Mouse (Mus musculus): ENCODE measurements around the gene Dppa5a. TPM values are rescaled to one million over a fixed set of nuclear protein-coding genes. Genes with fewer than 3 reads are reported as not detected.
"Not testable (repeated sequence)": the region's sequence is repeated elsewhere in the genome, so short reads cannot be mapped to it uniquely, and the experiment has no call there.

Dppa5a gene
- polyA plus RNA-seq (2016; fragmentation: Nextera tagmentation; extraction: Ambion mirVana) = 0.67 TPM in 1 of 2 replicates, not detected in the other

- not testable (repeated sequence) for H3K4me1 ChIP-seq; H3K4me3 ChIP-seq; H3K27me3 ChIP-seq; H3K36me3 ChIP-seq; ATAC-seq (ENCODE audit: low FRiP score, low read depth); H3K9ac ChIP-seq (replicated peaks); H3K4me2 ChIP-seq (replicated peaks); H3K27ac ChIP-seq (replicated peaks); H3K9me3 ChIP-seq
- 91% methylated on average over 16 of the region's 16 CpGs for WGBS
These were observed at the start of gene Dppa5a for GRCm38 (mm10) chr9:78367959-78368358. Gene Dppa5a, minus strand, starts transcription at chr9:78368177.

GRCm38 (mm10) chr9:78401596-78401995, 33.6 kb upstream of the Dppa5a start:
- Histone ChIP-seq H3K9ac (replicated peaks) (no peak overlapping the region), H3K4me1 (no peaks in the 10 kb centered on the region), H3K27me3 (peaks cover 19% of the 10 kb centered on the region), H3K4me2 (replicated peaks) (no peak overlapping the region), H3K36me3 (no peaks in the 10 kb centered on the region), H3K27ac (replicated peaks) (no peak overlapping the region), H3K9me3 (no peaks in the 10 kb centered on the region), H3K4me3 (no peak overlapping the region)
- 82% methylated on average over 3 of the region's 7 CpGs for WGBS
- no peak for ATAC-seq (ENCODE audit: low FRiP score, low read depth)

- no peaks in the 10 kb centered on the region for H3K36me3 ChIP-seq
- H3K9ac ChIP-seq (replicated peaks) = no peak overlapping the region
- no peak overlapping the region for H3K4me3 ChIP-seq
- H3K27ac ChIP-seq (replicated peaks) = no peak overlapping the region
- H3K4me1 ChIP-seq = peaks cover 5% of the 10 kb centered on the region
- no peaks in the 10 kb centered on the region for H3K9me3 ChIP-seq
- H3K4me2 ChIP-seq (replicated peaks) = no peak overlapping the region
- 88% methylated on average over 5 of the region's 5 CpGs for WGBS
- peaks cover 29% of the 10 kb centered on the region for H3K27me3 ChIP-seq
- no peak for ATAC-seq (ENCODE audit: low FRiP score, low read depth)
These were observed 32.6 kb upstream of the Dppa5a start for GRCm38 (mm10) chr9:78400570-78400969.

GRCm38 (mm10) chr9:78396517-78396916, 28.5 kb upstream of the Dppa5a start:
- H3K9me3 ChIP-seq = no peaks in the 10 kb centered on the region
- peaks cover 62% of the 10 kb centered on the region for H3K27me3 ChIP-seq
- ATAC-seq (ENCODE audit: low FRiP score, low read depth) = no peak
- H3K4me1 ChIP-seq = peaks cover 8% of the 10 kb centered on the region
- H3K36me3 ChIP-seq = no peaks in the 10 kb centered on the region
- 70% methylated on average over 9 of the region's 9 CpGs for WGBS
- no peak overlapping the region; the same call in 1 of the 2 replicates for H3K4me3 ChIP-seq
- no peak overlapping the region; the same call in 1 of the 2 replicates for H3K4me2 ChIP-seq (replicated peaks)
- H3K27ac ChIP-seq (replicated peaks) = no peak overlapping the region
- no peak overlapping the region for H3K9ac ChIP-seq (replicated peaks)

- H3K9me3 ChIP-seq = no peaks in the 10 kb centered on the region
- peaks cover 8% of the 10 kb centered on the region for H3K4me1 ChIP-seq
- 5% methylated on average over 90 of the region's 93 CpGs for WGBS
- H3K4me3 ChIP-seq = peak within 1 kb of the TSS; percentile 45
- H3K27me3 ChIP-seq = peaks cover 68% of the 10 kb centered on the region
- H3K36me3 ChIP-seq = no peaks in the 10 kb centered on the region
- H3K27ac ChIP-seq (replicated peaks) = no peak within 1 kb of the TSS
- H3K4me2 ChIP-seq (replicated peaks) = peak within 1 kb of the TSS; percentile 54
- ATAC-seq (ENCODE audit: low FRiP score, low read depth) = peak; percentile 94
- H3K9ac ChIP-seq (replicated peaks) = no peak within 1 kb of the TSS
These were observed 27.8 kb upstream of the Dppa5a start, which contains the start of gene Ddx43 for GRCm38 (mm10) chr9:78395630-78396351. Gene Ddx43, plus strand, starts transcription at chr9:78395777.

GRCm38 (mm10) chr9:78395244-78395629, 27.3 kb upstream of the Dppa5a start:
- no peaks in the 10 kb centered on the region for H3K36me3 ChIP-seq
- no peak overlapping the region for H3K9ac ChIP-seq (replicated peaks)
- WGBS = 38% methylated on average over 11 of the region's 11 CpGs
- peaks cover 8% of the 10 kb centered on the region for H3K4me1 ChIP-seq
- H3K4me3 ChIP-seq = peak overlapping the region; percentile 45
- ATAC-seq (ENCODE audit: low FRiP score, low read depth) = 0 out of 2 replicates have a peak, but pooled peaks have one; percentile 3
- no peak overlapping the region for H3K27ac ChIP-seq (replicated peaks)
- H3K4me2 ChIP-seq (replicated peaks) = peak overlapping the region; percentile 54
- H3K27me3 ChIP-seq = peaks cover 68% of the 10 kb centered on the region
- no peaks in the 10 kb centered on the region for H3K9me3 ChIP-seq

GRCm38 (mm10) chr9:78394602-78395001, 26.6 kb upstream of the Dppa5a start:
- Histone ChIP-seq H3K36me3 (no peaks in the 10 kb centered on the region), H3K27ac (replicated peaks) (no peak overlapping the region), H3K27me3 (peaks cover 68% of the 10 kb centered on the region), H3K4me1 (peaks cover 8% of the 10 kb centered on the region), H3K4me2 (replicated peaks) (no peak overlapping the region), H3K9ac (replicated peaks) (no peak overlapping the region), H3K4me3 (no peak overlapping the region), H3K9me3 (no peaks in the 10 kb centered on the region)
- 70% methylated on average over 7 of the region's 7 CpGs for WGBS
- no peak for ATAC-seq (ENCODE audit: low FRiP score, low read depth)

- WGBS = 81% methylated on average over 10 of the region's 10 CpGs
- Histone ChIP-seq H3K36me3 (no peaks in the 10 kb centered on the region), H3K4me2 (replicated peaks) (no peak overlapping the region), H3K9me3 (no peaks in the 10 kb centered on the region), H3K9ac (replicated peaks) (no peak overlapping the region), H3K4me1 (peaks cover 8% of the 10 kb centered on the region), H3K4me3 (no peak overlapping the region), H3K27me3 (peaks cover 61% of the 10 kb centered on the region), H3K27ac (replicated peaks) (no peak overlapping the region)
- ATAC-seq (ENCODE audit: low FRiP score, low read depth) = no peak
These were observed 25.8 kb upstream of the Dppa5a start for GRCm38 (mm10) chr9:78393741-78394140.

- Histone ChIP-seq H3K4me1 (no peaks in the 10 kb centered on the region), H3K36me3 (no peaks in the 10 kb centered on the region), H3K27me3 (peaks cover 33% of the 10 kb centered on the region), H3K4me2 (replicated peaks) (no peak overlapping the region), H3K4me3 (no peak overlapping the region), H3K9me3 (no peaks in the 10 kb centered on the region), H3K9ac (replicated peaks) (no peak overlapping the region), H3K27ac (replicated peaks) (no peak overlapping the region)
- ATAC-seq (ENCODE audit: low FRiP score, low read depth) = no peak
- WGBS = 63% methylated on average over 5 of the region's 5 CpGs
These were observed 22.0 kb upstream of the Dppa5a start for GRCm38 (mm10) chr9:78389981-78390380.

- H3K27ac ChIP-seq (replicated peaks) = no peak overlapping the region
- no peaks in the 10 kb centered on the region for H3K36me3 ChIP-seq
- no peak overlapping the region for H3K9ac ChIP-seq (replicated peaks)
- H3K9me3 ChIP-seq = no peaks in the 10 kb centered on the region
- no peak for ATAC-seq (ENCODE audit: low FRiP score, low read depth)
- no peaks in the 10 kb centered on the region for H3K4me1 ChIP-seq
- WGBS = 85% methylated on average over 7 of the region's 7 CpGs
- H3K4me2 ChIP-seq (replicated peaks) = no peak overlapping the region
- H3K4me3 ChIP-seq = no peak overlapping the region
- H3K27me3 ChIP-seq = peaks cover 9% of the 10 kb centered on the region; the same call in 1 of the 2 replicates
These were observed 19.0 kb upstream of the Dppa5a start for GRCm38 (mm10) chr9:78386947-78387346.

GRCm38 (mm10) chr9:78385893-78386292, 17.9 kb upstream of the Dppa5a start:
- H3K36me3 ChIP-seq = no peaks in the 10 kb centered on the region
- no peaks in the 10 kb centered on the region for H3K9me3 ChIP-seq
- no peaks in the 10 kb centered on the region for H3K4me1 ChIP-seq
- no peak overlapping the region for H3K4me2 ChIP-seq (replicated peaks)
- 59% methylated on average over 3 of the region's 3 CpGs for WGBS
- no peak overlapping the region for H3K9ac ChIP-seq (replicated peaks)
- H3K4me3 ChIP-seq = no peak overlapping the region
- no peak for ATAC-seq (ENCODE audit: low FRiP score, low read depth)
- no peaks in the 10 kb centered on the region; the same call in 1 of the 2 replicates for H3K27me3 ChIP-seq
- H3K27ac ChIP-seq (replicated peaks) = no peak overlapping the region

- Histone ChIP-seq H3K9me3 (no peaks in the 10 kb centered on the region), H3K36me3 (no peaks in the 10 kb centered on the region), H3K4me2 (replicated peaks) (peak within 1 kb of the TSS; percentile 68), H3K9ac (replicated peaks) (peak within 1 kb of the TSS; percentile 41), H3K4me3 (peak within 1 kb of the TSS; percentile 38), H3K27me3 (peaks cover 13% of the 10 kb centered on the region; the same call in 1 of the 2 replicates), H3K4me1 (peaks cover 10% of the 10 kb centered on the region), H3K27ac (replicated peaks) (no peak within 1 kb of the TSS)
- ATAC-seq (ENCODE audit: low FRiP score, low read depth) = peak; percentile 91
- 4% methylated on average over 22 of the region's 23 CpGs for WGBS
These were observed 10.3 kb upstream of the Dppa5a start, which contains the start of gene Ooep for GRCm38 (mm10) chr9:78378113-78378785. Gene Ooep, minus strand, starts transcription at chr9:78378725.

All from midbrain, embryonic 12.5 days (tissue).